Mouse (Mus musculus): ENCODE measurements around the gene Dnah9. TPM values are rescaled to one million over a fixed set of nuclear protein-coding genes. Genes with fewer than 3 reads are reported as not detected.

Dnah9 gene
- polyA plus RNA-seq, 1 experiment, result not detected

DNA sequence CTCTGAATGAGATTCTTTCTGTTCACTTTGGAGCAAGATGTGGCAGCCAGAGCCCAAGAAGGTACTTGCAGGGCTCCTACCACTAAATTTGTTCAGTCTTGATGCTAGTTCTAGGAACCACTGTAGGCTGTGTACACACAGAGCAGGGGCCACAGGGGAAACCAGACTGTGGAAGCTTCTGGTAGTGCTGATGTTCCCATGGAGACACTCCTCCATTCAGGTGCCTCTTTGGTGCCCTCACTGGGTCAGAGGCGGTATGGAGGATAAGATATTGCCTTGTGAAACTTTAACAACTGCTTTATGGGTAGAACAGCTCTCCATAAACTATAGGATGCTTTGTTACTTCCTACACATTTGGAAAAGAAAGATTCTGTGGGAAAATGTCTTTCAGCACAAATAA is 316.3 kb downstream of the Dnah9 start:
- Histone ChIP-seq H3K4me1 (ENCODE audit: control insufficient read depth, insufficient read depth, low read length) (no peaks in the 10 kb centered on the region), H3K4me3 (ENCODE audit: insufficient read depth, low read length) (no peak overlapping the region), H3K27ac (ENCODE audit: insufficient read depth, low read depth, low read length) (no peak overlapping the region)
- TF ChIP-seq POLR2A (IDR thresholded peaks at IDR 0.05; ENCODE audit: borderline replicate concordance, low read depth, low read length) (no peak), CTCF (IDR thresholded peaks at IDR 0.05; ENCODE audit: low read depth, low read length) (no peak)

DNA sequence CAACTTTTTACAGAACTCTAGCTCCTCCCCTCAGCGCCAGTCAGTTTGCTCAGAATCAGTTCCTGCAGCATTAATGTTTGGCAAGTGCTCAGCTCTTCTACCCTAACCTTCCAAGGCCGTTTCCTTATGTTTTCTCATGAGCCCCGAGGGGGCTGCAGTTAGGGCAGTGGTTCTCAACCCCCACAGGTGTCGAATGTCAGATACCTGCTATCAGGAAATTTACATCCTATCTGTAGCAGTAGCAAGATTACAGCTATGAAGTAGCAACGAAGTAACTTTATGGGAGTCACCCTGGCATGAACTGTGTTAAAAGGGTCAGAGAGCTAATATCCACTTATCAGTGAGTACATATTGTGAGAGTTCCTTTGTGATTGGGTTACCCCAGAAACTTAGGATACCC is 321.9 kb downstream of the Dnah9 start:
- no peak overlapping the region for H3K27ac ChIP-seq (ENCODE audit: insufficient read depth, low read depth, low read length)
- TF ChIP-seq CTCF (IDR thresholded peaks at IDR 0.05; ENCODE audit: low read depth, low read length), result no peak
- TF ChIP-seq POLR2A (IDR thresholded peaks at IDR 0.05; ENCODE audit: borderline replicate concordance, low read depth, low read length), result no peak

GRCm38 (mm10) chr11:65838999-65839398 is 329.4 kb downstream of the Dnah9 start:
- Histone ChIP-seq H3K4me3 (ENCODE audit: insufficient read depth, low read length) (no peak overlapping the region), H3K27ac (ENCODE audit: insufficient read depth, low read depth, low read length) (no peak overlapping the region), H3K4me1 (ENCODE audit: control insufficient read depth, insufficient read depth, low read length) (no peaks in the 10 kb centered on the region)
- TF ChIP-seq POLR2A (IDR thresholded peaks at IDR 0.05; ENCODE audit: borderline replicate concordance, low read depth, low read length) (no peak), CTCF (IDR thresholded peaks at IDR 0.05; ENCODE audit: low read depth, low read length) (no peak)

More for the DNA sequence above, 321.9 kb downstream of the Dnah9 start:
- Histone ChIP-seq H3K4me3 (ENCODE audit: insufficient read depth, low read length) (no peak overlapping the region), H3K4me1 (ENCODE audit: control insufficient read depth, insufficient read depth, low read length) (no peaks in the 10 kb centered on the region)

DNA sequence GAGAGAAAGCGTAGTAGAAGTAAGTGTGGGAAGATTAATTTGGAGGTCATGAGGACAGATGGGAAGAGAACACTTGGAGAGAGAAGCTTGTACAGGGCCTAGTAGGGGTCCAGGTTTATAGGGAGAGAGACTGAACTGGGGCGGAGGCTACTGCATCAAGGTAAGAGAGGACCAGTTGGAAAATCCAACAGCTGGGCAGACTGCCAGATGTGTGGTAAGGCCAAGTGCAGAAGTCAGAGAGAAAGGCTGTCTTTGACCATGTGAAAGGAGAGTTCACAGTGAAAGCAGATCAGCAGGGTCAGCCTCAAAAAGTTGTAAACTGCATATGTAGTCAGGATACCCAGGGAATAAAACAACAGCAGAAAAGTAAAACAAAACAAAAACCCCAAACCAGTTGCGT is 343.8 kb downstream of the Dnah9 start:
- no peaks in the 10 kb centered on the region for H3K4me1 ChIP-seq (ENCODE audit: control insufficient read depth, insufficient read depth, low read length)
- TF ChIP-seq POLR2A (IDR thresholded peaks at IDR 0.05; ENCODE audit: borderline replicate concordance, low read depth, low read length) (no peak), CTCF (IDR thresholded peaks at IDR 0.05; ENCODE audit: low read depth, low read length) (no peak)
- H3K27ac ChIP-seq (ENCODE audit: insufficient read depth, low read depth, low read length), result no peak overlapping the region

DNA sequence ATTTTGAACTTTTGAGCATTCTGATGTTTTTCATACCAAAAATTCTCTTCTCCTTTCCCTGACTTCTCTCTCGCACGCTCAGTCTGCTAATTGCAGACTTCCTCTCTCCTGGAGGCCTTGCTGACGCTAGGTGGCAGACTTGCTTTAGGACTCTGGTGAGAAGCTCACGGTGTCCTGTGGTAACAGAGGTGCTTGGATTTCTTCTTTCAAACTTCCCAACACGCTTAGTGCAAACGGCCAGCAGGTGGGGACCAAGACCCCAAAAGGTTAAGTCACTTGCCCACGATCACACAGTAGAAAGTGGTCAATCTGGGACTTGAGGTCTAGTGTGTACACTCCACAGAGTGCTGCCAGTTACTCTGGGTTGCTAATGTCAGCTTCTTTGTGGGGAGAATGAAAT is 347.5 kb downstream of the Dnah9 start:
- Histone ChIP-seq H3K4me1 (ENCODE audit: control insufficient read depth, insufficient read depth, low read length) (peaks cover 2% of the 10 kb centered on the region; the same call in 1 of the 2 replicates), H3K27ac (ENCODE audit: insufficient read depth, low read depth, low read length) (no peak overlapping the region), H3K4me3 (ENCODE audit: insufficient read depth, low read length) (no peak overlapping the region)
- TF ChIP-seq CTCF (IDR thresholded peaks at IDR 0.05; ENCODE audit: low read depth, low read length) (peak; percentile 68), POLR2A (IDR thresholded peaks at IDR 0.05; ENCODE audit: borderline replicate concordance, low read depth, low read length) (no peak)

More for the DNA sequence above, 343.8 kb downstream of the Dnah9 start:
- no peak overlapping the region for H3K4me3 ChIP-seq (ENCODE audit: insufficient read depth, low read length)

GRCm38 (mm10) chr11:65820280-65820679 is 348.1 kb downstream of the Dnah9 start:
- no peak for TF ChIP-seq CTCF (IDR thresholded peaks at IDR 0.05; ENCODE audit: low read depth, low read length)
- TF ChIP-seq POLR2A (IDR thresholded peaks at IDR 0.05; ENCODE audit: borderline replicate concordance, low read depth, low read length), result no peak
- Histone ChIP-seq H3K4me1 (ENCODE audit: control insufficient read depth, insufficient read depth, low read length) (peaks cover 2% of the 10 kb centered on the region; the same call in 1 of the 2 replicates), H3K27ac (ENCODE audit: insufficient read depth, low read depth, low read length) (no peak overlapping the region), H3K4me3 (ENCODE audit: insufficient read depth, low read length) (no peak overlapping the region)

DNA sequence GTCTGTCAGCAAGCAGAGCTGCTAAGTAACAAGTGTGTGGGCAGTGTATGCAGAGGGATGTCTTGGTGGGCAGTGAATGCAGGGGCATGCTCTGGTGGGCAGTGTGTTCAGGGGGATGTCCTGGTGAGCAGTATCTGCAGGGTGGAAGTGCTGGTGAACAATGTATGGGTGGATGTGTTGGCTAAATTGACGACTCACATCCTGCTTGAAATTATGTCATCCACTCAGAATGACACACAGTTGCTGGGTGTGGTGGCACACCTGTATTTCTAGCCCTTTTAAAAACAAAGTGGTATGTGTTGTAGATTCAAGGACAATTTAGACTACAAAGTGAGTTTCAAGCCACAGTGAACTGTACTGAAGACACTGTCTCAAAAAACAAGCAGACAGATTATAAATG is 350.2 kb downstream of the Dnah9 start:
- H3K4me1 ChIP-seq (ENCODE audit: control insufficient read depth, insufficient read depth, low read length), result peaks cover 2% of the 10 kb centered on the region; the same call in 1 of the 2 replicates
- no peak overlapping the region for H3K27ac ChIP-seq (ENCODE audit: insufficient read depth, low read depth, low read length)
- TF ChIP-seq CTCF (IDR thresholded peaks at IDR 0.05; ENCODE audit: low read depth, low read length) (no peak), POLR2A (IDR thresholded peaks at IDR 0.05; ENCODE audit: borderline replicate concordance, low read depth, low read length) (no peak)
- no peak overlapping the region for H3K4me3 ChIP-seq (ENCODE audit: insufficient read depth, low read length)

DNA sequence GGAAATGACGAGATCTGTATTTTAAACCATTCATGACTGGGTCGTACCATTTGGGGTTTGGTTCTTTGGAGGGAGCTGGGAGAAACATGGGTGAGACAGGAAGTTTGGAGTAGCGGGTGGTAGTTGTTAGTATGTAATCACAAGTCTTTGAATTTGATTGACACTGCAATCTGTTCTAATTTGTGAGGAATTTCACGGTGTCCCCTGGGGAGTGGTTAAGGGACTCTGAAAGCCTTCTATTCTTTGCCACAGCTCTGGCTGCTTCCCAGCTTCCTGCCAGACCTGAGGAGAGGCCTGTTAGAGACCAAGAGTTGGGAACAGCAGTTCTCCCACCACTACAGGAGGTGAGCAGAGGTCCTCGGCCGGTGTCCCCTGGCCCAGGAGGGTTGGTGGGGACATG is 352.1 kb downstream of the Dnah9 start:
- Histone ChIP-seq H3K4me1 (ENCODE audit: control insufficient read depth, insufficient read depth, low read length) (peaks cover 5% of the 10 kb centered on the region; the same call in 1 of the 2 replicates), H3K4me3 (ENCODE audit: insufficient read depth, low read length) (no peak overlapping the region), H3K27ac (ENCODE audit: insufficient read depth, low read depth, low read length) (no peak overlapping the region)
- TF ChIP-seq POLR2A (IDR thresholded peaks at IDR 0.05; ENCODE audit: borderline replicate concordance, low read depth, low read length), result no peak
- no peak for TF ChIP-seq CTCF (IDR thresholded peaks at IDR 0.05; ENCODE audit: low read depth, low read length)

GRCm38 (mm10) chr11:65814381-65814780 is 354.0 kb downstream of the Dnah9 start:
- Histone ChIP-seq H3K27ac (ENCODE audit: insufficient read depth, low read depth, low read length) (no peak overlapping the region), H3K4me1 (ENCODE audit: control insufficient read depth, insufficient read depth, low read length) (peaks cover 5% of the 10 kb centered on the region; the same call in 1 of the 2 replicates), H3K4me3 (ENCODE audit: insufficient read depth, low read length) (no peak overlapping the region)
- TF ChIP-seq POLR2A (IDR thresholded peaks at IDR 0.05; ENCODE audit: borderline replicate concordance, low read depth, low read length) (no peak), CTCF (IDR thresholded peaks at IDR 0.05; ENCODE audit: low read depth, low read length) (no peak)

DNA sequence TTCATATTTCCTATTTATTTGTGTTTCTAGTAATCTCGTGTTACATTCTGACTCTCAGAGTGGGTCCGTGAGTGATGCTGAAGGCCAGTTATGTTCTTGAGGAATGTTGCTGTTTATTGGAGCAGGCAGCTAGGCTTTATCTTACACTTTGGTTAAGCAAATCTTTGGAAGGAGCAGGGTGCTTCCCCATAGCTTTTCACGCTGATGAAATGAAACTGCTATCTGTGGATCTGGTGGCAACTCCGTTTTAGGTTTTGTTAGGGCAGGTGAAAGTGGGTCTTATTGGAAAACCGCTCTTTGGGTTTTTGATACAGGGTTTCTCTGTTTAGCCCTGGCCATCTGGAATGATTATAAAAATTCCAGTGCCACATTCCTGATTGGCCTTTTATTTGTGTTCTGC is 356.3 kb downstream of the Dnah9 start:
- Histone ChIP-seq H3K4me3 (ENCODE audit: insufficient read depth, low read length) (no peak overlapping the region), H3K4me1 (ENCODE audit: control insufficient read depth, insufficient read depth, low read length) (peaks cover 5% of the 10 kb centered on the region; the same call in 1 of the 2 replicates), H3K27ac (ENCODE audit: insufficient read depth, low read depth, low read length) (no peak overlapping the region)
- TF ChIP-seq CTCF (IDR thresholded peaks at IDR 0.05; ENCODE audit: low read depth, low read length) (no peak), POLR2A (IDR thresholded peaks at IDR 0.05; ENCODE audit: borderline replicate concordance, low read depth, low read length) (no peak)

DNA sequence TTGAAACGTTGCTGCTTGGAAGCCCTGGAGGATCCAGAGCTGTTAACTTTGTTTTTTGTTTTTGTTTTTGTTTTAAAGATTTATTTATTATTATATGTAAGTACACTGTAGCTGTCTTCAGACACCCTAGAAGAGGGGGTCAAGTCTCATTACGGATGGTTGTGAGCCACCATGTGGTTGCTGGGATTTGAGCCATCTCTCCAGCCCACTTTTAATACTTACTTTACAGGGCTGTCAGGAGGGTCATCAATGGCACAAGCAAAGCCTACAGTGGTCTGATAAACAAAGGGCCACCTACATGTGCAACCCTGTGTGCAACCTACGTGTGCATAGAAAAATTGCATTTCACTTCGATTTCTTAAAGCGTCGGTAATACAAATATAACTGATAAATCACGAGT is 360.8 kb downstream of the Dnah9 start:
- peaks cover 8% of the 10 kb centered on the region; the same call in 1 of the 2 replicates for H3K4me1 ChIP-seq (ENCODE audit: control insufficient read depth, insufficient read depth, low read length)
- H3K27ac ChIP-seq (ENCODE audit: insufficient read depth, low read depth, low read length), result peak overlapping the region; percentile 96
- no peak for TF ChIP-seq POLR2A (IDR thresholded peaks at IDR 0.05; ENCODE audit: borderline replicate concordance, low read depth, low read length)
- TF ChIP-seq CTCF (IDR thresholded peaks at IDR 0.05; ENCODE audit: low read depth, low read length), result no peak
- H3K4me3 ChIP-seq (ENCODE audit: insufficient read depth, low read length), result peak overlapping the region; percentile 96

Data from bone marrow macrophage, adult 2 months (primary cell).